Mouse (Mus musculus) 3134 (cell line): ENCODE measurements at regions not wholly inside any gene's neighbourhood (a gene's known extent, or its start where the extent isn't known, plus 50 kb on each side); places are given as distances from the start of the nearest gene placed in this dataset.

ENCODE experiments used
- DNase-seq: peaks from one replicate; pipeline ENCODE4 v3.0.0-alpha.2; 2011; ENCODE audit warnings: low spot score; ENCODE audit not compliant: insufficient read length; ENCODE audit errors: extremely low read depth

DNA sequence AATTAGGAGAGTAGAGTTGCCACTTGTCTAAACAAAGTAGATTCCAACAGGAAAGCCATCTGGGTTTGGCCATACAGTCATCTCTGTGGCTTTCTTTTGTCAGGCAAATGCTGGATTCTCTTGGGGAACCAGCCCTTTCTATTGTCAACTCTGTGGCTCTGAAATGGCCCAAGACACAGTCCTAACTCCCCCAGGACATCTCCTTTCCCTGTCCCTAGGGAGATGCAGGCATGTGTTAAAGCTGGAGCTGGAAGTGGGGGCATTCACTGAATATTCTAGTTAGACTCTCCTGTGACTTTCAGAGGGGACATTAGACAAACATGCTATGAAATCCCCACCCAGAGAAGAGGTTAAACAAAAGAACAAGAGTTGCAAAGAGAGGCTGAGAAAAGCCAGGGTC is 223.9 kb upstream of the Tbx18 start:
- no peak for DNase-seq

DNA sequence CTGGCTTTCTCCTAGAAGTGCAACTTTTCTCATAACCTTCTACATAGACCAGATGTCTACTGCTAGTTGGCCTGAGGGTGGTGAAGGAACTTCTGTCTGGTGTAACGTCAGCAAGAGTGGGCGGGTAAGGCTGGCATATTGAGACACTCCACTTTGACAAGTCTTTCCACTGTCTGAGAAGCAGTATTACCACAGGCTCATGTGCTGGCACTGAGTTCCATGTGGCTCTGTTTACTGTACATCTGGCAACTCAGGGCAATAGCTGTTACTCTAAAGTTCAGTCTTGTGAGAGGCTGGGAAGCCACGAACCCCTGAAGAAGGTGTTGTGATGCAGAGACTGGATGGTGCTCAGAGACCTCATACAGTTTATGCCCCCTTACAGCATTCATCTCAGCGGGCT is 230.7 kb upstream of the Tbx18 start:
- DNase-seq, result no peak

DNA sequence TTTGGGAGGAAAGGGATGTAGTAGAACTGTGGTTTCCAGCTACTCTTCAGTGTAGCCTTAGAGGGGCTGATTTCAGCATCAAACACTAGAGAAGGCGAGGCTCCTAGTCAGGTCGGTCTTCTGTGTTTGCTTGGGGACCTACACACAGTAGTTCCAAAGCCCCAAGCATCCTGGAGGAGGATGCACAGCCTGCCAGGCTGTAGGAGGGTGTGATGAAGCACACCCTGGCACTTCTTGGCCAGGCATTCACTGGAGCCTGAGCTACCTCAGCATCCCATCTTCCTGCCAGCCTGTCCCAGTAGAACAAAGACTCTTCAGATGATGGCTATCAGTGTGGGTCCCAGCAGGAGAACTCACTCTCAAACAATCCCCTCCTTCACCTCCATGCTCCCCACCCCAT is 233.4 kb upstream of the Tbx18 start:
- DNase-seq, result no peak

DNA sequence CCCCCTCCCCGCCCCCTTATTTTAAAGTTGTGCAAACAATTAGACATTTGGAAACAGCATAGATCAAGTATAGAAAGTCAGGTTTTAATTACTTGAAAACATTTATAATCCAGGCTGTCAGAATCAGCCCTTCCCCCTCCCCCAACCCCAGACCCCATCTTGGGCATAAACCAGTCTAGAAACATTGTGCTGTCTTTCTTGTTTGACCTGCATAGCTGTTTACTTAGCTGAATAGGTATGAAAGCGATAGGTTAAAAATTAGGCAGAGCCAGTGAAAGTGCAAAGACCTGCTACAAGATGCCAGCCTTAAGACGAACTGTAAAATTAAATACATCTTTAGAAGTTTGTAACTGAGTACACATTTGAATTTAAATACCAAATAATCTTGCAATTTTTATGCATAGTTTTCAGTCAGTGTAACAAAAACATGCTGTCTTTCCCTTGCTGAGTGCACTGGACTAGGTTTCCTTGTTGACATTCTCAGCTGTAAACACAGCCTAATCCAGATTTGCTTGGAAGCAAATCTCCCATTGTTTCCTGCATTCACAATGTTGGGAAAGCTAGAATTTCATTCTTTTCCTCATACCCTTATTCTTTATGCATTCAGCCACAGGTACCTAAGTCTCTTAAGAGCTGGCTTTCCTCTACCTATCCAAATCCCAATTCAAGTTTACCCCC is 234.2 kb upstream of the Tbx18 start:
- DNase-seq, result no peak

DNA sequence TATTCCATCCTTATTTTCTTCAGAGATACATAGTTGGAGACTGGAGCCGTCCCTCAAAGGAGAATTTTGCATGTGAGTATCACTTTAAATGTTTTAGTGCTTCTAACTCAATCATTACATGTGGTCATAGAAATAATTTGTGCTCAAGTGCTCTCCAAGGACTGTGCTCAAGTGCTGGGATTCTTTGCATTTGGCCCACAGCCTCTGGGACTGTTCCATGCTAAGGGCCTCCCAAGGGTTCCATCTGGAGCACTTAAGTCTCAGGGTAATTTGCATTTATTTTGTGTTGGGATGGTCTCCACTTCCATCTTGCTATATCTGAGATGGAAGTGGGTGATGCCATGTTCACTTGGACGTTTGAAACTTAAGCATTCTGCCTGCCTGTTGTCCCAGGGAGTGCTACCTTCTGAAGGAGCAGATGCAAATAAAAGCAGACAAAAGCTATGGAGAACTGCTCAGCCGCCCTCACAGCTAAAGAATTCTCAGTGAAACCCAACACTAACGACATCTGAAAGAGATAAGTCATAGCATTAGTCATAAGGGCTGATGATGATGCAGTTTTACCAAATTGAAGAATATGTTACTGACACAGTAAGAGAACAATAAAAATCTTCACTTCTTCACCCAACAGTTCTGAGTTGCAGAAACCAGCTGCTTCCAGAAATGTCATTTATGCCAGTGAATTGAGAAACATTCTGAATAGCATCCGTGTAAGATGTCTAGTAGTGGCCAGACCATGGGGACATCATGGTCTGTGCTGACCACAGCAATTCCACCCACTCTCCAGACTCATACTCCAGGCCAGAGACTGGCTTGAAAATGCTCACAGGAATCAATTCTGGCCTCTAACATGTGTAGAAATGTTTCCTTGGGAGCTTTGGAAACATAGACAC is 237.4 kb upstream of the Tbx18 start:
- no peak for DNase-seq

DNA sequence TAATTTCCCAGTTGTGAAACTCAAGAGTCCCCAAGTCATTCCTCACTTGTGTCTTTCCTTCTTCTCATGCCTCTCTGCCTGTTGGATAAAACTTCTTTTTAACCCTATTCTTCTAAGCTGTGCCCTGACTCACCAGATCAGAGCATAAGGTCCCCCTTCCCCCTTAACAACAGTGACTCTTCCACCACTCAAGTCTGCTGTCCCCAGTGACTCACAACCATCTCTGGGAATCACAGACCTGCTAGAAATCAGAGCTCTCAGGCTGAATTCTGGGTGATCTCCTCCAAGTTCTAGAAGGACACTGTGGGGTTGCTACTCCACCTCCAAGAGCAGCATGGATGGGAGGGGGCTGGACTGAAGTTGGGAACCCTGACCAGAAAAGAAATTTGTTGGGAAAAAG is 239.5 kb upstream of the Tbx18 start:
- no peak for DNase-seq

DNA sequence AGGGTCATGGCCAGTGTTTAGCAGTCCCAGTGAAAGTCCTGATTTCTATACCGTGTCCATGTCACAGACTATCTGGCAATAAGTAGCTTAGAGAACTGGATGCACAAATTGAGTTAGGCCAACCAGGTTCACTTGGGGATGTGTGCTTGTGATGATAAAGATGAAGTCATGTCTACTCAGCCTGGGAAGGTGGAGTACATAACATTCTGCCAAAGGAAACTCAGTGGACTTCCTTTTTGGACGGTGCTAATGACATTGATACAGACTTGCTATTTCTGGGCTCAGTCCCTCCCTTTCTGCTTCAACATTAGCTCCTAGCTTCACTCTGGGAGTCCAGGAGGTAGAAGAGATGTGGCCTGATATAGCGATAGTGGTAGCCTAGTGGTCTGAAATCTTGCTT is 240.7 kb upstream of the Tbx18 start:
- DNase-seq, result no peak

DNA sequence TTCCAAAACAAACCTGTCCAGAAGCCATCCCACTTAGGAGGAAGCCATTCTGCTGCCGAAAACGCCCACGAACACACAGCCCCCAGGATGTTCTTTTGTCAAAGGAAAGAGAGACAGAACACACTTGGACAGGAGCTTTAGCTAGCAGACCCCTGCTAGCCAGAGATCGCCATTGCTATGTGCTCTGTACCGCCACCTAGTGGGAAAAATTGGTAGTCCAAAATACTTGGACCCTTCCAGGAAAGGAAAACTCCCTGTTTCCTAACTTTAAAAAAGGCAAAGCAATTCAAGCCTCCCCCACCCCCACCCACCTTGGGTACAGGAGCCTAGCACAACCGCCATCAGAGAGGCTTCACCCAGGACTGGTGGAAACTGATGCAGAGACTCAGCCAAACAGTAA is 242.5 kb upstream of the Tbx18 start:
- no peak for DNase-seq

DNA sequence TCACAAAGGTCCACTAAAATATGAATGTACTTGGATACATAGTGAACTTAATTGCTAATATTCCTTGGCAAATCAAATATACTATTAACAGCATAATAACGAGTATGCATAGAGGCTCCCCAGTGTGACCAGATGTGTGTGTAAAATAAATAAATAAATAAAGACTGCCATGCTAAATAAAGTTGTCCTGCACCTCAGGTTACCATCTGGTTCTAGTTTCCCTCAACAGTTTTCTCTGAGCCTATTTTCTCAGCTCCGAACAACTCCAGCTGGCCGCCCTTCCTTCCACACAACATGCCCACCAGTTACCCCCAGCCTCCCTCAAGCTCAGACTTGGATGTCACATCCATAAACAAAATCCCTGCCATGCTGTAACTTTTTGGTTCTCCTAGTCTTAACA is 253.8 kb upstream of the Tbx18 start:
- DNase-seq, result no peak

DNA sequence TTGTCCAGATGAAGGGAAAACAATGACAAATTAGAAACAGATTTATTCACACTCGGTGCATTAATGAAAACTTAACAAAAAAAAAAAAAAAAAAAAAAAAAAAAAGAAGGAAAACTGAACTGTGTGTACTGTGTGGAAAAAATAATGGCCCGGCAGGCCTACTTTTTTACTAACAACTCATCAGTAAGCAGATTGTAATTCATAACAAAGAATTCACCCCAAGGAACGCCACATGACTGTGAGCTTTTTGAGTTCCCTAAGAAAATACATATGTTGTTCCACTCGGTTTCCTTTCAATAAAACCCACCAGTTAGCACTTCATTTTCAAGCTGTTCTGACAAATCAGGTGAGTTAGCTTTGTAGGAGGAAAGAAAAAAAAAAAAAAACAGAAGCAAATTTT is 254.4 kb upstream of the Tbx18 start:
- DNase-seq, result no peak

DNA sequence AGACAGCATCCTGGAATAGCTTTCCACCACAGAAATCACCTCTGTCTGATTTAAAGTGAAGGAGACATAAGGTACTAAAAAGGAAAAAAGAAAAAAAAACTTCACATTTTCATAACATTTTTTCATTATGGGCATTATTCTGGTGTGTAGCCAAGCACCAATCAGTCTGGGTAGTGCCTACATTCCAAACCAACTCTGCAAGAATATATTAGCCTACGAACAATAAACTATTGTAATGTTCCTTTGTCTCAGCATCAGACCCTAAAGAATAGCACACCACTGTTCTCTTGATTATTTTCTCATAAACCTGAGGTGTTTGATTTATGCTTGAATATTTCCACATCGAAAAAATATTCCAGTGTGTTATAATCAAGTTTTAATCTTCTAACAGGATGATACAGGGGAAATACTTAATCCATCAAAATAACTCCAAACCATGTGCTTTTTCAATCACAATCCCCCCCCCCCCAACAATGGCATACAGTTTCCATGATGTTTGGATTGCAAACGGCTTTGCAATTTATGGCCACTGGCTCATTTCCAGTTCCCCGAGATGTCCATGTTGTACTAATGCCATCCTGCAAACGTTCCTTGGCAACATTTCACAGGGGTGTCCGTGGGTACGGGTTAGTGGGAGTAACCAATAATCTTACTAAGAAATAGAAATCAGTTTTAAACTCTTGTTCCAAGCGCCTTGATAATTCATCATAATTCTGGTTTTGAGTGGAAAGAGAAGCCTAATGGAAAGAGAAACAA is 275.1 kb upstream of the Tbx18 start:
- no peak for DNase-seq

DNA sequence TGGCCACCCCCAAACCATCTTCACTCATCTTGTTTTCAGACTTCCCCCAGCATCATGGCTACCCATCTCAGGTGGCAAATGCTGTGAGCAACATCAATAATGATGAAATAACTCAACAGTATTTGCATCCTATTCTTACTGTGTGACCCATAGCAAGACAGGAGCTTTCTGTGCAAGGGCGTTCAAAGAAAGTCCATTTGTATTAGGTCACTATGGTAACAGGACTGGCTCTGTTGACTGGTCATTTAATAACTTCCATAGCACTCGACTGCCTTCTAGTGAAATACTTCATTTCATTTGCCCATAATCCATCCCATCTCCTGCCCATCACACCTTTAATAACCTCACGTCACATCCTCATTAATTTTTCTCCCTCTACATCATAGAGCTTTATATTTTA is 292.7 kb upstream of the Tbx18 start:
- DNase-seq, result no peak

DNA sequence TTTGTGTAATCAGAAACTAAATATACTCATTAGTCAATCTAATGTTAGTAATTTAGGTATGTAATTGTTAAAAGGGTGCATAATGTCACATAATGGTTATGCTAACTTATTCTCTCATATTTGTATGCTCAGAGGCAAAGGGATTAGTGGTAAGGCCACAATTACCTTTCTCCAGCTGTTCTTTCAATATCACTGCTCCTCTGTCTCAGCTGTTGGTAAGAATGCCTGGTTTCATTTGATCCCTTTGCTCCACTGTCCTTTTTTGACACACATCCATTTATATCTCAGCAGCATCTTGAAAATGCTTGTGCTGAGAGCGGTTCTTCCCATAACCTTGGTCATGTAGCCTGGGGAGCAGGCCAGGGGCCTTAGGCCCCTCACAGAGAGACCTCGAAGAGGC is 294.9 kb upstream of the Tbx18 start:
- DNase-seq, result no peak

DNA sequence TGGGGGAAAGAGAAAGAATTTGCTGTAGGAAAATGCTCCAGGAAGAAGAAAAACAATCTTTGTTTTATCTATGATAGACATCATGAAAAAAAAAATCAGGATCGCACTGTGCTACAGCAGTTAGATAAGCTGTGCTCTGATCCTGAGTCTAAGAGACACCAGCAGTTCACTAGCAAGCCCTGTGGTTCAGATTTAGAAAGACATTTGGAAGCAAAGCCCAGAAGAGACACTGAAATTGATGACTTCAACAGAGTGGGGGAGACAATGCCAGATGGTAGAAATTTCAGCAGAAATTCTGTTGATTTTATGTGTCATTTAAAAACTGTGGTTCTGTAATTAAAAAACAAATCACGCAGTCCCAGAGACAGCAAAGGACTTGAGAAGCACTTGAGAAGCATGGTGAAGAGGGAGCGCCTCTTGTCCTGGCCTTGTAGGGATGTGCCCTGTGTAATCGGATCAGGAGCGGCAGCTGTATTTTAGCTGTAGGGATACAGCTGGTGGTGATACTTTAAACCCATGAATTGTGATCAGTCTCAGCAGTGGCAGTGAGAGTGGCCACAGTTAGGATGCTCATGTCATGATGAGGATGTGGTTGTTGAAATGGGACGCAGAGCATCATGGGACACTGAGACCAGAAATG is 296.4 kb upstream of the Nt5e start:
- no peak for DNase-seq

DNA sequence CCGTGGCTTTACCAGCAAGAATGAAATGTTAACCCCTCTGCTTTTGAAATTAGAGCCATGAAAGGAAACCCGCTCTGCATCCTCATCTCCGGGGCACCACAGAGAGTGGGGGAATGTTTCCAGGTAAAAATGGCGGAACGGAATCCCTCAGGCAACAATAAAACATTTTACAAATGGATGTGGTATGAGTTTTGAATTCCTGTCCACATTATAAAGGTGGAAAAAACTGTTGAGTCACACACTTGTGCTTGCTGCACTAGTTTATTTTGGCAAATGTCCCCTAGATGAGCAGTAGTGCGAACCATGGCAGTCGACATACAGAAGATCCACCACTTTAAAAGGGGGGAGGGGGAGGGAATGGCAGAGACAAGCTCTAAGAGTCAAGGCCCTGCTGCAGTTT is 289.4 kb upstream of the Nt5e start:
- DNase-seq, result peak; percentile 17

DNA sequence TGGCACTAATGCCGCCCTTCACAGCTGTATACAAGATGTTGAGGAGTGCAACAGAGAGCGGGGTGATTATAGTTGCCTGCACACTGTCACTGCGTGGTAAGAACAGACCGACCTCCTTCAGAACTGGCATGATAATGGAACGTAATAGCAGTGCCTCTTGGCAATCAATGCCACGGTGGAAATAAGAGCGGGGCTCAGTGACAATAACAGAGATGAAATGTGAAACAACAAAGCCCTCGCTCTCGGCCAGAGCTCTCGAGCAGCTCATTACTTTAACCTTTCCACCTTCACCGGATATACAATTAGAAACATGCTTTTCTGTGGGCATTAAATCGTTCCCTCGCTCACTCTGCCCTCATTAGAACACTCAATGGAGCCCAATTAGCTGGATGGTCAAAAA is 277.7 kb upstream of the Nt5e start:
- no peak for DNase-seq

DNA sequence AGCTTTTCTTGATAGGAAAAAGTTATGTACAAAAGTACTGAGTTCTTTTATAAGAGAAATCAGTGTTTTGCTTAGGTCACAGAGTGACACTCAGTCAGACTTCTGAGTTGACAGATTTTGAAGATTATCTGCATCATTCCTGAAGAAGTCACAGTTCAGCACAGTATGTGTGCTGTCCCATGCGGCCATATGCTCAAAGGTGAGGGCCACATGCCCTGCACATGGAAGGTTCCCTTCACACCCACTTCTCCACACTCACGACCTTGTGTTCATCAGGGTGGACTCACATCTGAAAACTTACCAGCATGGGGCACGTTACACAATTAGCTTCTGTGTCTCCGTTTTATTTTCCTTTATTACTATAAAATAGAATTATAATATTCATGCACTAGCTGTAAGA is 277.2 kb upstream of the Nt5e start:
- DNase-seq, result no peak

DNA sequence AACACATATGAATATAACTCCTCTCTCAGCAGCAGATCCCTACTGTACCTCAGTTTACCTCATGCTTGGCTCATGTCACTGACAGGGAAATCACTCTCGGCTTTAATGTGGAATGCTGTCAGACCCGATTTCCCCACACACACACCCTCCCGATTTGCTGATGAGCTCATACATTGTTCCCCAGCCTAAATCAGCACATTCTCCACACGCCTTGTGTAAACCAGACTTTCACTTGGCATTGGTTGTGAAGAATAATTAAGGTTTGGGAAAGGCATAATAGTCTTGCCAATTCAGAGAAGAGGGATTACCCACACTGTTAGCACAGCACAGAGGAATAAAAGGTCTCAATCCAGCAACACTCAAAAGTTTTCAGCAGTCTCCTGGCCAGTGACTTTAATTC is 268.4 kb upstream of the Nt5e start:
- no peak for DNase-seq

DNA sequence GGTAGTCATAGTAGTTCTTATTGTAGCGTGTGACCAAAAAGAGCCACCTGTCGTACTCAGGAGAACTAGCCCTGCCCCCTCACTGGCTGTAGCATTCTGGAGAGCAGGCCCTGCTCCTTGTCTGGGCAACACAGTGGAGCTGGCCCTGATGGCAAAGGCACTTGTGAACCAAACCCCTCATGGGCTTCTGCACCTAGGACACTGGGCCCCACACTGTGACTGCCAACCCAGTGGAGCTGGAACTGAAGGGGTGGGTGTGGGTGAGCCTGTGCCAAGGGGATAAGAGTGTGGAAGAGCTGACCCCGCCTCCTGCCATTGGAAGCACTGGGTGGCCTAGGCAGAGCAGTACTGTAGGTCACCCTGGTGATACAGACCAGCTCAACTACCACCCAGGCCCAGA is 268.0 kb upstream of the Nt5e start:
- no peak for DNase-seq

DNA sequence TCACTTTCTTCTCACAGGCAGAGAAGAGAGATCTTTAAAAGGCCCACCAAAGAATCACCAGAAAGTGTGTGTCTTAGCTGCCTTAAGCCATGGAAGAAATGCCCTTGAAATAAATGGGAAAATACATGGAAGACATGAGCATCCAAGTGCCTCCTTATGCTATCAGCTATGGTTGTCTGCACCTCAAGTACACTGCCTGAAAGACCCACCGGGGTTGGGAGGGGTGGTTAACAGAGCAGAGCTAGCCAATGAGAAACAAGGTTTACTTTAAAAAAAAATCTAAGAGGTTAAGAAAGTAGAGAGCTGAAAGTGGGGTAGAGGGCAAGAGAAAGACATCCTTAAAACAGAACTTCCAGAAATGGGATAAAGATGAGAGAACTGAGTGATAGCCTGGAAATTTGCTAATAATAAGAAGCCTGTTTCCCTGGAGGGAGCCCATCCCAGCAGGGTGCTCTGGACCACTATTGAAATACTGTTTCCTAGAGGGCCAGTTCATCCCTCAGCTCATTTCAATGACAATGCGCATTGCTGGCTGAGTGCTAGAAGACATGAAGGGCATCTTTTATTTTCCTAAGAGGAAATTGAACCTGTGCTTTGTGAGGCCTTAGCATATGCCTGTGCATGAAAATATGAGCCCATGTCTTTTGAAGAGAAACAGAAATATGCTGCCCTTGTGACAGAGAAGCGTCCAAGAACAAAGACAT is 262.9 kb upstream of the Nt5e start:
- DNase-seq, result no peak

DNA sequence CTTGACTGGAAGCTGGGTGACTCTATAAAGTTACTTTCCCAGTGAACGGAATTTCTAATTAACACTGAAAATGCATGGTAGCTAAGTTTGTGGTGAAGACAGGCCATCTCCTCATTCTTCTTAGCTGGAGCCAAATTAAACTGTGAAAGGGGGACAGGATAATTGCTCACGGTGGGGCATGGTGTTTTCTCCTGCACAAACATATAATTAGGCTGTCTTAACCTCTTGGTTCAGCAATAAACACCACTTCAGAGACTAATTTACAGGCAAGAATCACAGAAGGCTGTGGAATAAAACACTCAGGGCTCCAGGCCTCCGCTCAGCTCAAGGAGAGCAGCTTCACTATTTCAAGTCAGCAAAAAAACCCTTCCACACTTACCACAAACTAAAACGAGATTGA is 261.9 kb upstream of the Nt5e start:
- DNase-seq, result no peak
